Mouse (Mus musculus) heart, adult 8-10 months (tissue): ENCODE measurements around the gene Homez. TPM values are rescaled to one million over a fixed set of nuclear protein-coding genes. Genes with fewer than 3 reads are reported as not detected.

Experiments
- DNase-seq: peaks from one replicate; pipeline ENCODE4 v3.0.0; 2022; ENCODE audit warnings: low spot score
- total RNA-seq, 4 experiments: library from RNA; stranded (reverse); gene quantifications; 2 replicates each; pipeline ENCODE4 v1.2.4; 2022

Homez gene
- total RNA-seq, 4 experiments from 2014 or later = 6.4 to 9.8 (median 7.5) TPM

- no peak for DNase-seq
Observed at GRCm38 (mm10) chr14:54868026-54868425, 2.7 kb downstream of the Homez start.

- DNase-seq = no peak
Observed at GRCm38 (mm10) chr14:54866936-54867335, 3.8 kb downstream of the Homez start.

- DNase-seq = no peak
Observed at GRCm38 (mm10) chr14:54866268-54866667, 4.5 kb downstream of the Homez start.

GRCm38 (mm10) chr14:54865626-54866025 is 5.1 kb downstream of the Homez start:
- DNase-seq = no peak

- no peak for DNase-seq
Observed at GRCm38 (mm10) chr14:54864313-54865036, 6.3 kb downstream of the Homez start.

GRCm38 (mm10) chr14:54863501-54864312 is 7.1 kb downstream of the Homez start:
- DNase-seq = peak; percentile 92

GRCm38 (mm10) chr14:54860511-54860910 is 10.2 kb downstream of the Homez start:
- peak; percentile 48 for DNase-seq

GRCm38 (mm10) chr14:54857891-54858290 is 12.9 kb downstream of the Homez start:
- DNase-seq = no peak

- no peak for DNase-seq
Observed at GRCm38 (mm10) chr14:54856703-54857102, 14.1 kb downstream of the Homez start.

GRCm38 (mm10) chr14:54855726-54856125 is 15.0 kb downstream of the Homez start:
- DNase-seq = no peak

- peak; percentile 9 for DNase-seq
Observed at GRCm38 (mm10) chr14:54843461-54843860, 27.3 kb downstream of the Homez start.

- DNase-seq = no peak
Observed at GRCm38 (mm10) chr14:54823716-54824115, 47.0 kb downstream of the Homez start.

- DNase-seq = no peak
Observed at GRCm38 (mm10) chr14:54822301-54822700, 48.5 kb downstream of the Homez start.

GRCm38 (mm10) chr14:54817791-54818190 is 53.0 kb downstream of the Homez start:
- peak; percentile 10 for DNase-seq

GRCm38 (mm10) chr14:54815737-54816136 is 55.0 kb downstream of the Homez start:
- no peak for DNase-seq

GRCm38 (mm10) chr14:54813991-54814390 is 56.8 kb downstream of the Homez start, which contains the start of gene Rnf212b:
Rnf212b (plus strand) TSS chr14:54814141.
- DNase-seq = no peak

- DNase-seq = no peak
Observed at GRCm38 (mm10) chr14:54809668-54810033, 61.1 kb downstream of the Homez start.

GRCm38 (mm10) chr14:54808718-54809667 is 61.8 kb downstream of the Homez start:
- peak; percentile 40 for DNase-seq

GRCm38 (mm10) chr14:54806124-54806523 is 64.6 kb downstream of the Homez start:
- no peak for DNase-seq
